Mouse (Mus musculus) MEL (cell line): ENCODE results near the gene Tbc1d24.

Experiments
- MAZ ChIP-seq: IDR thresholded peaks from 2 replicates; pipeline ENCODE4 v1.6.1; 2012; ENCODE audit warnings: low read depth, mild to moderate bottlenecking, inconsistent platforms, low read length, improper control_type of control experiment
- NELFE ChIP-seq: IDR thresholded peaks from 2 replicates; pipeline ENCODE4 v1.6.1; 2011; ENCODE audit warnings: low read depth, low read length, improper control_type of control experiment

DNA sequence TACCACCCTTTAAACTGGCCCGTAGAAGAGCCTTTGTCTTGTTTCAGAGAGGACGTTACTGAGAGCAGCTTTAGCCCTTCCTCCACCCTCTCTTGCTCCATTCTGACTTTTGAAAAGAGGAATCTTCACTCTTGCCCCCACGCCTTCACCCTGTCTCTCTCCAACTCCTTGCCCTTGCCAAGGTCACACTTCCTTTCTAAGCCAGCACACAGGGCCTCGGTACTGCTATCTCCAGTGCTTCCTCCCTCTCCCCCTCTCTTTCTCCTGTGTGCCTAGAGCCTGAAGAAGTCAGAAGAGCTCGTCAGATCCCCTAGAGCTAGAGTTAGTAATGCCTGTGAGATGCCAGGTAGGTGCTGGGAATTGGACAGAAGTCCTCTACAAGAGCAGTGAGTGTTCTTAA, 34.6 kb downstream of the Tbc1d24 start:
- peak; percentile 31; the same call in 1 of the 2 replicates for TF ChIP-seq NELFE
- TF ChIP-seq MAZ: 0 out of 2 replicates have a peak, but pooled peaks have one; percentile 37
